Comparison of ENCODE assay signal across 10 mouse cellular contexts in the genomic region with DNA sequence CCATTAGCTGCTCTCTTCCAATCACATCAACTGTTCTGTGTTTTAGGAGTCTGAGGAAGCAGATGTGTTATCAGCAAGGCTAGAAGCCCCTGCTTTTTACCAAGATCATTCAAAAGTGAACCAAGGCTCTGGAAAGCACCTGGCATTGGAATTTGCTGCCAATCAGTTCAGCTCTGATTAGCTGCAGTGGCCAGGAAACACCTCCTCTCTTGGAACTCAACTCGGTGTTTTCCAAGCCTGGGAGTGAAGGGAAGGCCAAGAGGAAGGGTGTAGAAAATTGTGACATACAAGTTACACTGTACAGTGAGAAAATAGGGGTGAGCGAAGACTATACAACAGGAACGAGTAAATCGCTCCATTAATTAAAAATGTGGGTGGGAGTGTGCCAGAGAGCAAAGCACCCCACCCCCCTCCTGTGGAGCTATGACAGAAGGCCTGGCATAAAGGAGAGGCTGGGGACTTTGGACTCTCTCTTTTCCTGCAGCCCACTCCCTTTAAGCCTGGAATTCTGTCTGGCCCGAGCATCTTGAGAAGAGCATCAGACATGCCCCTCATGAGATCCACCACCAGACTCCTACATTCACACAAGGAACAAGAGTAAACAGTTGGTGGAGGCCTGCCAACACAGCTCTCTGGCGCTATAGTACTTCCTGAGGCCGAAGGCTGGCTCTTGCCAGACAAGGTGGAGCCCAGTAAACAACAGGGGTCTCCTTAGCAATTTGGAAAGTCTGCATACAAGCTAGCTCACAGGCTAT.
DNase-seq lines count a peak whose midpoint lies in the region; ATAC-seq lines count a peak whose summit lies in the region.
"Had no signal": no experiment of that assay in that cellular context is flagged by ENCODE, and none has a peak within 500 bp of the region (broad histone marks: within the 10 kb centered on the region; RNA-seq: fewer than 3 reads in every experiment).

No protein-coding gene starts in this region.

- H3K36me3 ChIP-seq in heart, embryonic 13.5 days: no peaks in the 10 kb centered on the region
- no peaks in the 10 kb centered on the region for H3K36me3 ChIP-seq in kidney, embryonic 14.5 days (ENCODE audit: control insufficient read depth, insufficient read depth, low read length)

- ATAC-seq in heart, embryonic 13.5 days (ENCODE audit: extremely low read depth, insufficient number of reproducible peaks, low FRiP score, low TSS enrichment): no peak
- ATAC-seq in kidney, embryonic 14.5 days (ENCODE audit: low FRiP score, low TSS enrichment): peak; percentile 25; the same call in 1 of the 2 replicates
- no peak for ATAC-seq in granulocyte monocyte progenitor cell, adult 5-6 weeks (replicated peaks; ENCODE audit: poor library complexity, severe bottlenecking)

- H3K4me3 ChIP-seq in heart, embryonic 13.5 days: no peak overlapping the region
- H3K4me3 ChIP-seq in kidney, embryonic 14.5 days (ENCODE audit: low read length): no peak overlapping the region
- H3K4me3 ChIP-seq: erythroblast, embryonic 14.5 days had no signal

- no peaks in the 10 kb centered on the region for H3K27me3 ChIP-seq in heart, embryonic 13.5 days (replicated peaks)
- H3K27me3 ChIP-seq in kidney, embryonic 14.5 days (ENCODE audit: control insufficient read depth, insufficient read depth, low read length): no peaks in the 10 kb centered on the region

- no peak overlapping the region for H3K9ac ChIP-seq in heart, embryonic 13.5 days
- no peak overlapping the region for H3K9ac ChIP-seq in kidney, embryonic 14.5 days (ENCODE audit: low read depth, low read length)

- no peaks in the 10 kb centered on the region for H3K9me3 ChIP-seq in heart, embryonic 13.5 days
- no peaks in the 10 kb centered on the region for H3K9me3 ChIP-seq in kidney, embryonic 14.5 days (ENCODE audit: control insufficient read depth, low read length)

- peaks cover 14% of the 10 kb centered on the region for H3K4me1 ChIP-seq in heart, embryonic 13.5 days
- H3K4me1 ChIP-seq in kidney, embryonic 14.5 days (ENCODE audit: control insufficient read depth, insufficient read depth, low read length): 0 out of 2 replicates have a peak, but pooled peaks cover 12% of the 10 kb centered on the region

- 57% methylated on average over 7 of the region's 7 CpGs for WGBS in heart, embryonic 13.5 days
- WGBS in kidney, embryonic 14.5 days: 79% methylated on average over 7 of the region's 7 CpGs

- H3K27ac ChIP-seq in heart, embryonic 13.5 days (replicated peaks): 0 out of 2 replicates have a peak overlapping the region, but pooled peaks have one; percentile 24
- peak overlapping the region; percentile 48 for H3K27ac ChIP-seq in kidney, embryonic 14.5 days (ENCODE audit: low read depth, low read length)
- H3K27ac ChIP-seq: macrophage had no signal

- DNase-seq in heart, adult 8-10 months (ENCODE audit: low spot score): no peak
- peak; percentile 26 for DNase-seq in NIH3T3 (ENCODE audit: low read depth)
- DNase-seq in cerebellum, postnatal 25 days: peak; percentile 68 to 78
- peak; percentile 81 to 88 for DNase-seq in lung, postnatal 4 days
- no peak for DNase-seq in testis, postnatal 10 days (ENCODE audit: low spot score)

- no peak overlapping the region for H3K4me2 ChIP-seq in heart, embryonic 13.5 days
- H3K4me2 ChIP-seq in kidney, embryonic 14.5 days (replicated peaks; ENCODE audit: low read depth, low read length): no peak overlapping the region

Comparison
In these comparisons a context has a peak if more than half of its experiments do, and no peak if none do; other contexts are left out.
1. DNase-seq: peak in NIH3T3 (single experiment), cerebellum, postnatal 25 days (2 of 2) and lung, postnatal 4 days (2 of 2); none in heart, adult 8-10 months (single experiment) and testis, postnatal 10 days (single experiment).